Mouse (Mus musculus) cerebellum, postnatal 4 days (tissue): ENCODE measurements at regions not wholly inside any gene's neighbourhood (a gene's known extent, or its start where the extent isn't known, plus 50 kb on each side); places are given as distances from the start of the nearest gene placed in this dataset.
A peak's percentile ranks its signal among the peaks of the same experiment; 100 is the strongest.

ENCODE experiments used
- DNase-seq, 2 experiments: peaks; one replicate each; pipeline ENCODE4 v3.0.0; 2022; ENCODE audit warnings: low spot score in 2 of 2, mixed read lengths in 1 of 2

GRCm38 (mm10) chr11:57904216-57904615 lies 71.6 kb upstream of the Hand1 start:
- no peak for DNase-seq

DNA sequence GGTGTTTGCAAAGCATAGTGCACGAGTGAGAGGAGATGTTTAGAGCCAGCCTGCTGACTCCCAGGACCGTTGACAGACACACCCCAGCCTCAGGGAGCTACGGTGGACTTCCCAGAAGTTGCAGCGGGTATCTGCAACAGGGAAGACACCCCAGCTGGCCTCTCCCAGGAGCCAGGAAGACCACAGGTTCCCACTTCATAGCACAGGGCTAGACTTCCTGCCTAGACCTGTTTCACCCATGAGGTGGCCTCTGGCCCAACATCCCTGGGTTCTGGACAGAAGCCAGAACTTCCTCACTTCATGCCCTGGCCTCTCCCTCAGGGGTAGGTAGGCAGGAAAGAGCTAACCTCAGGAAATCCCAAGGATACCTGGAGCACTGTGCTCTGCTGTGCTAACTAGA lies 66.7 kb upstream of the Hand1 start:
- DNase-seq = no peak

GRCm38 (mm10) chr11:57895497-57895896 lies 62.9 kb upstream of the Hand1 start:
- peak in 1 of 2 experiments; percentile 12 for DNase-seq

GRCm38 (mm10) chr11:57882736-57883635 lies 50.4 kb upstream of the Hand1 start:
- DNase-seq = no peak
